Mouse (Mus musculus): ENCODE data around the gene Gm48551. TPM values are rescaled to one million over a fixed set of nuclear protein-coding genes. Genes with fewer than 3 reads are reported as not detected.

Gm48551 gene
- total RNA-seq, 2 experiments from 2014 or later, result 3.7 to 4.4 TPM

- DNase-seq, result no peak
- intact Hi-C loops (cut with DNase I), result no loop called here
Observed at GRCm38 (mm10) chr10:81401205-81401520, 16.9 kb downstream of the Gm48551 start.

GRCm38 (mm10) chr10:81401521-81402226 is 17.4 kb downstream of the Gm48551 start:
- peak; percentile 78 for DNase-seq
- intact Hi-C loops (cut with DNase I), result no loop called here

- DNase-seq, result no peak
- intact Hi-C loops (cut with DNase I), result no loop called here
Observed at GRCm38 (mm10) chr10:81402227-81402765, 18.0 kb downstream of the Gm48551 start.

GRCm38 (mm10) chr10:81403511-81403910 is 19.2 kb downstream of the Gm48551 start:
- intact Hi-C loops (cut with DNase I), result no loop called here
- DNase-seq, result no peak

- intact Hi-C loops (cut with DNase I), result no loop called here
- no peak for DNase-seq
Observed at GRCm38 (mm10) chr10:81404082-81404481, 19.8 kb downstream of the Gm48551 start.

GRCm38 (mm10) chr10:81404720-81405119 is 20.5 kb downstream of the Gm48551 start:
- intact Hi-C loops (cut with DNase I), result no loop called here
- DNase-seq, result no peak

- DNase-seq, result peak; percentile 71
- intact Hi-C loops (cut with DNase I), result no loop called here
Observed at GRCm38 (mm10) chr10:81405588-81406201, 21.4 kb downstream of the Gm48551 start.

- intact Hi-C loops (cut with DNase I), result no loop called here
- DNase-seq, result no peak
Observed at GRCm38 (mm10) chr10:81406504-81407440, 22.5 kb downstream of the Gm48551 start.

GRCm38 (mm10) chr10:81407539-81408423 is 23.5 kb downstream of the Gm48551 start:
- intact Hi-C loops (cut with DNase I), result no loop called here
- DNase-seq, result peak; percentile 76

GRCm38 (mm10) chr10:81408424-81408729 is 24.1 kb downstream of the Gm48551 start:
- no peak for DNase-seq
- intact Hi-C loops (cut with DNase I), result no loop called here

- peak; percentile 74 for DNase-seq
Observed at GRCm38 (mm10) chr10:81408871-81409291, 24.6 kb downstream of the Gm48551 start.

GRCm38 (mm10) chr10:81409330-81409729 is 25.1 kb downstream of the Gm48551 start:
- no peak for DNase-seq
- intact Hi-C loops (cut with DNase I), result no loop called here

More at GRCm38 (mm10) chr10:81408871-81409291, 24.6 kb downstream of the Gm48551 start:
- intact Hi-C loops (cut with DNase I), result no loop called here

- intact Hi-C loops (cut with DNase I), result no loop called here
Observed at GRCm38 (mm10) chr10:81410350-81410749, 26.1 kb downstream of the Gm48551 start.

GRCm38 (mm10) chr10:81410981-81411380 is 26.7 kb downstream of the Gm48551 start:
- intact Hi-C loops (cut with DNase I), result no loop called here
- DNase-seq, result no peak

More at GRCm38 (mm10) chr10:81410350-81410749, 26.1 kb downstream of the Gm48551 start:
- DNase-seq, result no peak

GRCm38 (mm10) chr10:81411471-81412400 is 27.5 kb downstream of the Gm48551 start:
- intact Hi-C loops (cut with DNase I), result no loop called here
- peak; percentile 96 for DNase-seq

- intact Hi-C loops (cut with DNase I), result no loop called here
- DNase-seq, result no peak
Observed at GRCm38 (mm10) chr10:81412586-81413309, 28.5 kb downstream of the Gm48551 start.

- intact Hi-C loops (cut with DNase I), result no loop called here
- no peak for DNase-seq
Observed at GRCm38 (mm10) chr10:81413310-81414261, 29.3 kb downstream of the Gm48551 start.

Measured in left cerebral cortex, postnatal 4 days (tissue).